Mouse (Mus musculus) heart, embryonic 12.5 days (tissue): Measurements from ENCODE around the gene Foxe1. TPM values are rescaled to one million over a fixed set of nuclear protein-coding genes. Genes with fewer than 3 reads are reported as not detected.

Experiments used
- polyA plus RNA-seq: library from polyadenylated mRNA; unstranded; fragments of >200 nt; fragmentation: Nextera tagmentation; extraction: Ambion mirVana; gene quantifications from 2 replicates; pipeline ENCODE4 v1.2.1, GENCODE M21; 2016

The Foxe1 gene
- polyA plus RNA-seq, 1 experiment from 2014 or later: not detected

Other genes with a start within 250 kb of the Foxe1 start
- 54.4 and 55.5 TPM in 2 replicates for gene Ncbp1, start 205.0 kb upstream of the Foxe1 start, polyA plus RNA-seq
- gene Tstd2, start 204.9 kb upstream of the Foxe1 start, polyA plus RNA-seq: 34.2 and 34.9 TPM in 2 replicates
- gene Xpa, start 147.3 kb upstream of the Foxe1 start, polyA plus RNA-seq: 15.4 and 15.9 TPM in 2 replicates
- gene Trmo, start 45.8 kb downstream of the Foxe1 start, polyA plus RNA-seq: 8.3 and 8.7 TPM in 2 replicates
- gene Hemgn, start 69.9 kb downstream of the Foxe1 start, polyA plus RNA-seq: 9.7 and 12.4 TPM in 2 replicates
- gene Anp32b, start 107.3 kb downstream of the Foxe1 start, polyA plus RNA-seq: 209 and 214 TPM in 2 replicates
- 62.2 and 68.3 TPM in 2 replicates for gene Nans, start 145.6 kb downstream of the Foxe1 start, polyA plus RNA-seq
- 0.78 and 1.5 TPM in 2 replicates for gene Trim14, start 192.5 kb downstream of the Foxe1 start, polyA plus RNA-seq